Mouse (Mus musculus): ENCODE data around the gene Bora.

DNA sequence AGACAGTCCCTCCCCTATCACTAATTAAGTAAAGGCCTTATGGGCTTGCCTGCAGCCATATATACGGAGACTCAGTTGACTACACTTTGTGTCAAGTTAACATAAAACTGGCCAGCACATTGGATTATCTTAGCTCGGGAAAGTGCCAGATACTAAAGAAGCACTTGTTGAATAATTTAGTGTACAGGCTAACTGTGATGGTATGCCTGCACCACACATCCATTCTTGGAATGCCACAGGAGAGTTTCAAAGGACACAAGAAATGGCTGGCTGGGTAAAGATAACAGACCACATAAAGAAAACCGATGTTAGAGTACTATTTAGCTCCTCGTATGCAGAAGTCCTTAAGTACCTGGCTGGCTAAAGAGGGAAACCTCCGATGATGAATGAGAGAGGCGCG, 27.3 kb upstream of the Bora start:
- TF ChIP-seq CTCF (IDR thresholded peaks at IDR 0.05; ENCODE audit: extremely low read depth, insufficient read depth, low read length) (no peak), POLR2A (IDR thresholded peaks at IDR 0.05; ENCODE audit: extremely low read depth, insufficient read depth, low read length) (no peak)

Measured in cortical plate, adult 2 months (tissue).